Mouse (Mus musculus) layer of hippocampus, adult 2 months (tissue): Measurements from ENCODE around the gene Mkrn2os. TPM values are rescaled to one million over a fixed set of nuclear protein-coding genes. Genes with fewer than 3 reads are reported as not detected.
"Not testable (repeated sequence)": the region's sequence is repeated elsewhere in the genome, so short reads cannot be mapped to it uniquely, and the experiment has no call there.

Source experiments
- DNase-seq, 2 experiments: peaks; one replicate each; pipeline ENCODE4 v3.0.0; 2022; ENCODE audit warnings: low spot score in 2 of 2
- H3K27ac ChIP-seq: fragments of 200-600 bp; 2 replicates; pipeline ENCODE4 v1.8.1; 2022
- H3K4me3 ChIP-seq: fragments of 200-600 bp; 2 replicates; pipeline ENCODE4 v1.8.1; 2022; ENCODE audit warnings: mild to moderate bottlenecking
- CTCF ChIP-seq: fragments of 200-600 bp; conservative IDR thresholded peaks from 2 replicates; pipeline ENCODE4 v1.8.1; 2022; ENCODE audit warnings: antibody characterized with exemption, mild to moderate bottlenecking, moderate library complexity
- long read RNA-seq, 2 experiments: library from polyadenylated mRNA; stranded (forward); transcript quantifications; one replicate each; pipeline ENCODE4 v2.0.0; 2021; ENCODE audit warnings: borderline mapping rate in 2 of 2
- total RNA-seq, 2 experiments: library from RNA; stranded (reverse); gene quantifications; 2 replicates each; pipeline ENCODE4 v1.2.3; 2021

Gene Mkrn2os
- not detected for total RNA-seq
- long read RNA-seq, experiment 1 = 0 reads
- long read RNA-seq, experiment 2 = 0 reads

DNA sequence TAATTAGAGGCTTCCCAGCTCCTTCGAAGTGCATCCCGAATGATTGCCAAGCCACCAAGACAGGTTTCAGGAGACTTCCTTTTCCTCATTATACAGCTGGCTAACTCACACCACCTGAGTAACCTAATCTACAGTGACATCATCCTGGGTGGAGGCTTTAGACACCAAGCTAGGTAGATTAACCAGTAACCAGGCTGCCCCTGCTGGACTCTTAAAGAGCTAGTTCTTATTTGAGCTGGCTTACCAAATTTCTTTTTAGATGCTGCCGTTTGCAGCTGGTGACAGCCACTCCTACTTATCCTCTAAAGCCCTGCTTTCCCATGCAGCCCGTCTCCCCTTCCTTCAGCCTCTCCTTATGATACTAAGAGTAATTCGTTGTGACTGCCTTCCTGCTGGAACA, at the start of gene Mkrn2os:
Mkrn2os (minus strand) TSS at position 119 of the 400 bp plus-strand sequence.
- TF ChIP-seq CTCF = no peak
- no peak for DNase-seq
- Histone ChIP-seq H3K27ac (no peak within 1 kb of the TSS), H3K4me3 (no peak within 1 kb of the TSS)

DNA sequence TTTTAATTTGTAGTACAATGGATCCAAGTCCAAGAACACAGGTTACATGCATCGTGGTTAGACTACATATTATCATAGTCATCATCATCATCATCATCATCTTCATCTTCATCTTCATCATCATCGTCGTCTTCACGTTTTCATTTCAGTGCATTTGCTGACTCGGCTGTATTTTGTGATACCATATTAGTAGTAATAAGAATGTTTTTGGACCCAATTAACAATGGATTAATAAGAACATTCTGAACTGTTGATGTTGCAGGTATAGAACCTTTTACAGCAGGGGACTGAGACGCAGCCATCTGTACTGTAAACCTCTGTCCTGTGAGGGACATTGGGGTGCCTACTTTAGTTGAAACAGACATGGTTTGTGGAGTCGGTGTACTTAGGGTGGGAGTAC, 45.8 kb upstream of the Mkrn2os start:
- H3K4me3 ChIP-seq, DNase-seq, H3K27ac ChIP-seq: not testable (repeated sequence)

DNA sequence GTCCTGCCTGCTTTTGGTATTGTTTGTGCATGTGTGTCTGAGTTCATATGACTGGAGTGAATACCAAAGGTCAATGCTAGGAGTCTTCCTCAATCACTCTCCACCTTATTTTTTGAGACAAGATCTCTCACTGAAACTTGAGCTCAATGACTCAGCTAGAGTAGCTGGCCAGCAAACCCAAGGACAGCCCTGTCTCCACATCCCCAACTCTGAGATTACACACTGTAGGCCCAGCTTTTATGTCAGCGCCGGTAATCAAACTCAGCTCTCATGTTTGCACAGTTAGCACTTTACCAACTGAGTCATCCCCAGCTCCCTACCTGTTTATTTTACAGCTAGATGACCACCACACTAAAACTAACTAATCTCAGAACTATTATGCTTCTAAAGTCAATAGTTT, 41.6 kb upstream of the Mkrn2os start:
- DNase-seq = no peak
- Histone ChIP-seq H3K4me3 (no peak overlapping the region), H3K27ac (no peak overlapping the region)
- no peak for TF ChIP-seq CTCF

DNA sequence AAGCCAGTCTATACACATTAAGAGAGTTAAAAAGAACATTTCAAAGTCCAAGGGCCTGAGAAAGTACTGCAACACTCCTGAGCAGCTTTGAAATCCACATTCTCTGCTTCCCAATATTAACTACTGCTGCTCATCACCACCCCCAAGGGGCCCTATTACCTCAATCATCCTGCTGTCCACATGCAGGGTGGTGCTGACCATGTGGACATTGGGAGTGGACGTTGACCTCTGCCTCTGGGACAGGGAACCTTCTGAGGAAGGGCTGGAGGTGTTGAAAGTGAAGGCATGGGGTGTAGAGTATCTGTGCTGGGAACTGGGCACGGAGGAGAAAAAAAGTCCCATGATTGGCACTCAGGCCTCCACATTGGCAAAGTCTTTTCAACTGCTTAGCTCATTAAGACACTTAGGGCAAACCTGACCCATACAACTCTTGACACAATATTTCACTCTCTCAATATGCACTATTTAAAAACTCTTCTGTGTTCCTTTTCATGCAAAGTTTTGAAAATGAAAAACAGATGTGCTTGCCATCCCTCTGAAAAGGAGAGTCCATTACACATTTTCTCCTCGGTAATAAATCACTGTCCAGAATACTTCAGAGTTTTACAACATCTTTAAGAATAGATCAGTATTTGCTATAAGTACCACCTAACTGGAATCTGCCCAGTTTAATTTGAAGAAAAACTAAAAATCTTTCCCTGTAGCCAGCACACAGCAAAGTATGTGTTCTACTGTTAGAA, 38.9 kb upstream of the Mkrn2os start:
- no peak for DNase-seq
- TF ChIP-seq CTCF = no peak
- H3K27ac ChIP-seq = no peak overlapping the region
- H3K4me3 ChIP-seq = no peak overlapping the region

DNA sequence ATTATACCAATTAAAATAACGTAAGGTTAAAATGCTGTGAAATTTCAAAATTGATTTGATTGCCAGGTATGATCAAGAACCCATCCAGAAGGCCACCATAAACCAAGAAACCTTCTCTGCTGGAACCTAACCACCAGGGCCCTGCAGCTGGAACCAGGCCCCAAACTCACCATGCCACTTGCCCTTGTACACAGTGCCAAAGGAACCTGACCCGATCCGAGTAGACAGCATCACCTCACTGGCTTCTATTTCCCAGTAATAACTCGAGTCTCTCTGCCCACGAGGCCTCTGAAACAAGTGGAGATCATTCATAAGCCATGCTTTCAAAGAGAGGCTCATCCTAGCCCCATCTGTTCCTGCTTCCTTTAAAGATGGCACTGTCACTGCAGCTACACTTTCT, 33.7 kb upstream of the Mkrn2os start:
- no peak for DNase-seq
- no peak for TF ChIP-seq CTCF
- Histone ChIP-seq H3K4me3 (no peak overlapping the region), H3K27ac (no peak overlapping the region)

DNA sequence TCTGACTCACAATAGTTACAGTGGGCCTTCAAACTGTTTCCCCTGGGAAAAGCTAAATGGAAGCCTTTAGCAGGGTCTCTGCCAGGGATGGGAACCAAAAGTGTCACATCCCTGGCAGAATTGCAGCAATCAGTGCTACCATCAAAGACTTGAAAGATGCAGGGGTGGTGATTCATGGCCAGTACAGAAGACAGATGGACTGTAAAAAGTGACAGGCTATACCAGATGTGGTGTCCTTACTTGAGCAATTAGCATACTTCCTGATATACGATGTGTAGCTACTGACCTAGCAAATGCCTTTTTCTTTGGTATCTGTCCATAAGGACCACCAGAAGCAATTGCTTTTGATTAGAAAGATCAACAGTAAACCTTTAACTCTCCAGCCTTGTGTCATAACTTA, 28.6 kb upstream of the Mkrn2os start:
- no peak overlapping the region for H3K4me3 ChIP-seq
- DNase-seq = no peak
- no peak for TF ChIP-seq CTCF
- H3K27ac ChIP-seq = peak overlapping the region; percentile 7; the same call in 1 of the 2 replicates

DNA sequence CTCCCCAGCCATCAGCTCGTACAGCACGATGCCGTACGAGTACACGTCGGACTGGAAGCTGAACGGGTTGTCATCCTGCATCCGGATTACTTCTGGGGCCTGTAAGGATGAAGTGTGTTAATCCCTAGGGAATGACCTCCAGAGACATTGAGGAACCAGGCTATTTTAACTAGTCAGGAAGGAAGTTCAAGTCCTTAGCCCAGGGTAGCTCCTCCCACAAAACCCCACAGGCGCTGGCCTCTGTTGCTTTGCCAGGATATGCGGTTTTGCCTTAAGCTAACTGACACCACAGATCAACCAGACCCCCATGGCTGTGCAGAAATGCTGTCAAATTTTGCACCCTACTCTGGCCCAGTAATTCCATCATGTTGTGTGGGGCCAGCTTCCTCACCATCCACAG, 27.4 kb upstream of the Mkrn2os start:
- no peak for TF ChIP-seq CTCF
- DNase-seq = no peak
- Histone ChIP-seq H3K4me3 (no peak overlapping the region), H3K27ac (peak overlapping the region; percentile 29; the same call in 1 of the 2 replicates)

DNA sequence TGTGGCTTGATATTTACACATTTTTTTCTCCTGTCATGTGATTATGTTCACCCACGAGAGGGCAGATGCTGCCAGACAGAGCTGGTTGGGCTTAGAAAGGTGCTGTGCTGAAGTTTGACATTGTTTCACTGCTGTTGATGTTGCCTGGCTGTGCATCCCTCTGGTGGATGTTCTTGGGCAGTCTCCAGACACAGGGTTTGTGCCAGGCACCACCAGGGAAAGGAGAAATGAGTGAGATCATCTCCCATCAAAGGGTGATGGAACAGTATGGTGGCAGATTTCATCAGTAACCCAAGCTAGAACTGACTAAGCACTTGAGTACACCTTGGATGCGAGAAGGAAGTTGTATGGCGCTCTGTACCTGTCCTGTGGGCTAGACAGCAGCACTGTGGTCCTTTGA, 23.6 kb upstream of the Mkrn2os start:
- DNase-seq = no peak
- H3K4me3 ChIP-seq = no peak overlapping the region
- peak; percentile 47 for TF ChIP-seq CTCF
- peak overlapping the region; percentile 57 for H3K27ac ChIP-seq

DNA sequence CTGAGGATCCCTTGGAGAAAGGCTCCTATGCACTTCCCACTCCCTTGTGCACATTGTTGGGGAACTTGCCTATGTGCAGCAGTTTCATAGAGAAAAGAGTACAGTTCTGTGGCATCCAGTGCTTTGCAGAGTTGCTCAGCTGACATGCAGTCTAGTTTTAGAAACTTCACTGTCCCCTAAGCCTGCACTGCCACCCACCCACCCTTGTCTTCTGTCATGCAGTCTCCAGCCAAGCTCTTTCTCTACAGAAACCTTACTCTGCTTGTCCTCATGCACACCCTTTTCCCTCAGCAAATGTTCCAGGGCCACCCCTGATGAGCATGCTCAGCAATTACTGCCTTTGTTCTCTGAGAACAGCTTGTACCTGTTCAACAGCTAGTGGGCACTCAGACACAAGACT, 21.4 kb upstream of the Mkrn2os start:
- no peak for DNase-seq
- Histone ChIP-seq H3K27ac (peak overlapping the region; percentile 62; the same call in 1 of the 2 replicates), H3K4me3 (no peak overlapping the region)
- no peak for TF ChIP-seq CTCF

DNA sequence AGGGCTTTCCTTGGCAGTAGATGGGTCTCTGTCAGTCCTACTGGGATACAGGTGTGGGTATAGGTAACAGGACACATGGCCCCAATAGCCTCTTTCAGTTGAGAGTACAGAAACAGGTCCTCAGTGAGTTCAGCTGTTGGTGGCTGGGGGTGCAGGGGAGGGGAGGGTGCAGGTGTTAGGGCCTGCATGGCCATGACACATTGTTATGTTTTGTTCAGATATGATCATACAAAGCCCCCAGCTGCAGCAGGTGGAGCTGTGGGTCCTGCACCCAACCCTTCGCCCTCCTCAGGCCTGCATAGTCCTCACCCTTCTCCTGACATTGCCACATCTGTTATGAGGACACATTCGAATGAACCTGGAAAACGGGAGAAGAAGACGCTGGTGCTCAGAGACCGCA, 17.9 kb upstream of the Mkrn2os start:
- no peak for TF ChIP-seq CTCF

DNA sequence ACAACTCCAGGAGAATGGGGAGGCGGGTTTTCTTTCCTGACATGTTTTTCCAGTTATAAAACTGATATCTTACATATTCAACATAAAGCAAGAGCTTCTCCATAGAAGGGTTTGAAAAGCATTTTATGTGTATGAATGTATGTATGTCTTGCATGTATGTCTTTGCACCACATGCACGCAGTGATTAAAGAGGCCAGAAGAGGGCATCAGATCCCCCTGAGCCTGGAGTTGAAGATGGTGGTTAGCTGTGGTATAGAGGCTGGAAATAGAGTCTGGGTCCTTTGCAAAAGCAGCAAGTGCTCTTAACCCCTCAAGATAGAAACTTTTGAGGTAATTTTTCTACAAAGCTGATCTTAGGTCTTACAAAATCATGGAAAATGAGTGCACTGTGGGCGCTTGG, 16.7 kb upstream of the Mkrn2os start:
- H3K4me3 ChIP-seq = no peak overlapping the region
- DNase-seq = no peak
- peak overlapping the region; percentile 92; the same call in 1 of the 2 replicates for H3K27ac ChIP-seq
- TF ChIP-seq CTCF = peak; percentile 72

More for the DNA sequence above, 17.9 kb upstream of the Mkrn2os start:
- Histone ChIP-seq H3K27ac (no peak overlapping the region), H3K4me3 (no peak overlapping the region)
- DNase-seq = no peak

DNA sequence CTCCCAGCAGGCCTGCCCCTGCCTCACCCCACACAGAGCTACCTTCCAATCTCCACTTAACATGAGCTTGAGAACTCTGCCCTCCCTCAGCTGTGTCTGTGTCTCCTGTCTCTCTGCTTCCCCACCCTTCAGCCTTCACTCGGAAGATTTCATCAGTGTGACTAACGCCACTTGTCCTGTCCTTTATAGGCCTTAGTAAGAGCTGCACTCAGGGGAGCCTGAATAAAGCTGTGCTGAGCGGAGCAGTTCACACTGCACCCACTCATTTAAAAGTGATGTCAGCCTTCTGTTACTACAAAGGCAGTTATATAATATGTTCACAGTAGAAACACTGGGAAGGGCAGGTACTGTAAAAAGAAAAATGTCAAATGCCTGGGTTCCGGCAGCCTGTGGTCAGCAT, 15.1 kb upstream of the Mkrn2os start:
- H3K27ac ChIP-seq = peak overlapping the region; percentile 92
- H3K4me3 ChIP-seq = no peak overlapping the region; the same call in 1 of the 2 replicates
- peak; percentile 37 to 50 for DNase-seq
- no peak for TF ChIP-seq CTCF

DNA sequence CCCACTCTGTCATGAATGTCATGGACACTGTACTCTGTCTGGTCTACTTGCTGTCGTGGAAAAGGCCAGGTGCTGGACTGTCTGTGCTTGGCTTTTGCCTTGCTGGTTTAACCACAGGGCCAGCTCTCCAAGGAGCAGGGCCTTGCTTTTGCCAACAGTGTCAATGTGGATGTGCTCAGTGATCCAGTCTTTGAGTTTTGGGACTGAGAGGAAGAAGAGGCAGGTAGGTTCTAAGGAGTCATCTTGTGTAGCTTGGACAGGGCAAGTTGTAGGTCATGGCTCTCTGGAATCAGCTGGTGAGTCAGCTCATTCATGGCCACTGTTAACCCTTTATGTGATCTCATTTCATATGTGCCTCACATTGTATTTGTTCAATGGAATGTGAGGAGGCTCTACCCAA, 14.1 kb upstream of the Mkrn2os start:
- no peak for DNase-seq
- no peak for TF ChIP-seq CTCF
- no peak overlapping the region for H3K4me3 ChIP-seq
- H3K27ac ChIP-seq = peak overlapping the region; percentile 92

DNA sequence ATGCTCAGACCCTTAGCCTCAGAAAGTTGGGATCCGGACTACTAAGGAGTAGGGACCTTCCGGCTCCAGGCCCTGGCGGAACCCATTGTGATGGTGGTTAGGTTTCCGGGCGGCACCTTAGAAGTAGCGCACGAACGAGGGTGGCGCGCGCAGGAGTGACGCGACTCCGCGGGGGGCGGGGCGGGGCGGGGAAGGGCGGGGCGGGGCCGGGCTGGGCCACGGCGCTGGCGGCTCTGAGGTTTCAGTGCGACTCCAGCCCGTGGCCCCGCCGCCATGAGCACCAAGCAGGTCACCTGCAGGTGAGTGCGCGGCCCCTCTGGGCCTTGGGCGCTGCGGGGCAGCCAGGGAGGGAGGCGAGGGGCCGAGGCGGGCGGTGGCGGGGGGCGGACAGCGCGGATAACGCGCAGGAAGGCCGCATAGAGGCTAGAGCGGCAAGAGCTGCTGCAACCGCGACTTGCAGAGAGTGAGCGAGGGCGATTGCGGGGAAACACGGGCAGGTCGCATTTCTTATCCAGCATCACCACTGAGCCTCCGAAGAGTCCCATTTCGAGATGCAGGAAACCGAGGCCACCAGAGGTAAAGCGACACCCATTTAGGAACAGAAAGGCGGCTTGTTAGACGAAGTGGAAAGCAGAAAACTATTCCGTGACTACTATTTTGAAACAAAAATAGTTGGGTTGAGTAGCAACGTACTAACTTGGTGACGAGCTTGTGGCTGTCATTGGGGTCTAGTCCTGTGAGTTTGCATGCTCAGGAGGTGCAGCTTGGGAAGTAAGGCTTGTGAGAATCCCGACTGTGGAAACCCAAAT, 9.5 kb upstream of the Mkrn2os start, which contains the start of gene Mkrn2:
Mkrn2 (plus strand) TSS at position 188 of the 809 bp plus-strand sequence.
- H3K27ac ChIP-seq = peak within 1 kb of the TSS; percentile 91
- no peak for TF ChIP-seq CTCF
- peak within 1 kb of the TSS; percentile 90 for H3K4me3 ChIP-seq
- peak; percentile 63 to 87 for DNase-seq
